Mouse (Mus musculus) kidney, adult 2 months (tissue): Measurements from ENCODE around the gene Lpcat1.

Source experiments
- CTCF ChIP-seq: fragments of 200-500 bp; conservative IDR thresholded peaks from 2 replicates; pipeline ENCODE4 v1.5.1; 2011; ENCODE audit warnings: low read depth, mild to moderate bottlenecking, control low read depth, low read length, moderate library complexity, mixed read lengths; ENCODE audit not compliant: insufficient read depth, insufficient read length
- POLR2A ChIP-seq: fragments of 200-500 bp; IDR thresholded peaks from one replicate; pipeline ENCODE4 v1.6.1; 2011; ENCODE audit warnings: low read depth, low read length, control low read depth

- TF ChIP-seq CTCF (no peak), POLR2A (no peak)
These were observed 33.1 kb upstream of the Lpcat1 start for GRCm38 (mm10) chr13:73433681-73434535.
